Comparison of ENCODE assay signal across 8 mouse cellular contexts in genomic region chr9:21591831-21592702, GRCm38 (mm10). TPM values are rescaled to one million over a fixed set of nuclear protein-coding genes. Genes with fewer than 3 reads are reported as not detected.
A peak's percentile ranks its signal among the peaks of the same experiment; 100 is the strongest.
DNase-seq lines count a peak whose midpoint lies in the region; ATAC-seq lines count a peak whose summit lies in the region.

No protein-coding gene starts in this region.

- peak overlapping the region; percentile 88 for H3K9ac ChIP-seq in intestine, embryonic 14.5 days (ENCODE audit: low read length)

- WGBS in intestine, embryonic 14.5 days: 20% methylated on average over 17 of the region's 17 CpGs

- H3K4me2 ChIP-seq in intestine, embryonic 14.5 days (ENCODE audit: low read length): peak overlapping the region; percentile 94

- peaks cover 58% of the 10 kb centered on the region for H3K36me3 ChIP-seq in intestine, embryonic 14.5 days (ENCODE audit: control insufficient read depth, insufficient read depth, low read length)

- peak; percentile 79 for ATAC-seq in intestine, embryonic 14.5 days (replicated peaks; ENCODE audit: low FRiP score, low TSS enrichment, low read depth)
- ATAC-seq in monocyte, adult 5-6 weeks (replicated peaks; ENCODE audit: insufficient number of reproducible peaks, low FRiP score, low TSS enrichment, poor library complexity, severe bottlenecking): peak; percentile 38; the same call in 1 of the 2 replicates

- peak overlapping the region; percentile 2; the same call in 1 of the 2 replicates for H3K27ac ChIP-seq in intestine, embryonic 14.5 days (ENCODE audit: low read depth)

- DNase-seq in cerebellum, adult 11-12 months: peak; percentile 56
- no peak for DNase-seq in cerebellum, adult 18-20 months
- peak; percentile 18 for DNase-seq in right cerebral cortex, postnatal 25 days
- no peak for DNase-seq in right cerebral cortex, postnatal 36 days (ENCODE audit: low spot score in 2 of 2)
- DNase-seq in intestine, embryonic 14.5 days (ENCODE audit: low spot score): no peak
- DNase-seq in gastrocnemius, postnatal 10 days: no peak
- no peak for DNase-seq in right cerebral cortex, adult 18-20 months

- H3K4me1 ChIP-seq in intestine, embryonic 14.5 days (replicated peaks; ENCODE audit: control insufficient read depth, insufficient read depth, low read length): peaks cover 14% of the 10 kb centered on the region

- H3K27me3 ChIP-seq in intestine, embryonic 14.5 days (replicated peaks; ENCODE audit: control insufficient read depth, insufficient read depth, low read length): no peaks in the 10 kb centered on the region

- no peaks in the 10 kb centered on the region for H3K9me3 ChIP-seq in intestine, embryonic 14.5 days (ENCODE audit: control insufficient read depth, low read length)

- peak overlapping the region; percentile 98 for H3K4me3 ChIP-seq in intestine, embryonic 14.5 days (ENCODE audit: low read depth, low read length)

RNA-seq across cellular contexts. Expression of gene Timm29, which starts 0.5 kb away (rescaled TPM):
- polyA plus RNA-seq in intestine, embryonic 14.5 days (2014; fragmentation: Nextera tagmentation; extraction: Ambion mirVana): 32.7 and 32.9 TPM in 2 replicates
- 21.2 to 32.4 TPM (median 25.6 TPM) in 3 replicates for total RNA-seq in monocyte, adult 5-6 weeks (2017)
- total RNA-seq in gastrocnemius, postnatal 10 days (2021): 10 to 100 TPM; 45.1 to 49.1 TPM

RNA-seq across cellular contexts. Expression of gene Yipf2, which starts 0.6 kb away (rescaled TPM):
- polyA plus RNA-seq in intestine, embryonic 14.5 days (2014; fragmentation: Nextera tagmentation; extraction: Ambion mirVana): 20.8 and 23.3 TPM in 2 replicates
- total RNA-seq in monocyte, adult 5-6 weeks (2017): 9.4 to 12.1 TPM (median 10.3 TPM) in 3 replicates
- total RNA-seq in gastrocnemius, postnatal 10 days (2021): 1 to 10 TPM; 4.5 to 5.6 TPM

RNA-seq across cellular contexts. Expression of gene Smarca4, which starts 23.9 kb away (rescaled TPM):
- polyA plus RNA-seq in intestine, embryonic 14.5 days (2014; fragmentation: Nextera tagmentation; extraction: Ambion mirVana): 92.6 and 96.3 TPM in 2 replicates
- total RNA-seq in monocyte, adult 5-6 weeks (2017): 46.9 to 71.7 TPM (median 48.3 TPM) in 3 replicates
- total RNA-seq in gastrocnemius, postnatal 10 days (2021): 10 to 100 TPM; 52.4 to 58.3 TPM

RNA-seq across cellular contexts. Expression of gene Carm1, which starts 45.4 kb away (rescaled TPM):
- polyA plus RNA-seq in intestine, embryonic 14.5 days (2014; fragmentation: Nextera tagmentation; extraction: Ambion mirVana): 39.5 and 54.4 TPM in 2 replicates
- total RNA-seq in monocyte, adult 5-6 weeks (2017): 13.5 to 23.0 TPM (median 17.2 TPM) in 3 replicates
- total RNA-seq in gastrocnemius, postnatal 10 days (2021): 10 to 100 TPM; 81.0 to 95.2 TPM

Comparison
In these comparisons a context has a peak if more than half of its experiments do, and no peak if none do; other contexts are left out.
1. DNase-seq: peak in cerebellum, adult 11-12 months (single experiment) and right cerebral cortex, postnatal 25 days (single experiment); none in cerebellum, adult 18-20 months (0 of 2), right cerebral cortex, postnatal 36 days (0 of 2), intestine, embryonic 14.5 days (single experiment), gastrocnemius, postnatal 10 days (single experiment) and right cerebral cortex, adult 18-20 months (single experiment).